Mouse (Mus musculus) CH12.LX (cell line): ENCODE results near the gene Mut.

Source experiments
- CHD2 ChIP-seq: IDR thresholded peaks from 2 replicates; pipeline ENCODE4 v1.6.1; 2011; ENCODE audit warnings: low read length, improper control_type of control experiment
- CTCF ChIP-seq, 2 experiments: IDR thresholded peaks in 1 of 2; conservative IDR thresholded peaks in 1 of 2; 2 replicates each; pipeline ENCODE4 v1.5.1; 2011 to 2012; ENCODE audit warnings: low read depth in 2 of 2, low read length in 2 of 2, improper control_type of control experiment in 1 of 2, inconsistent platforms in 1 of 2, mild to moderate bottlenecking in 1 of 2, moderate library complexity in 1 of 2
- GABPA ChIP-seq: IDR thresholded peaks from 2 replicates; pipeline ENCODE4 v1.6.1; 2012; ENCODE audit warnings: low read depth, low read length, improper control_type of control experiment, inconsistent platforms; ENCODE audit not compliant: insufficient replicate concordance
- NELFE ChIP-seq: IDR thresholded peaks from 2 replicates; pipeline ENCODE4 v1.6.1; 2011; ENCODE audit warnings: low read depth, low read length, improper control_type of control experiment
- POLR2A ChIP-seq: IDR thresholded peaks from 2 replicates; pipeline ENCODE4 v1.6.1; 2011; ENCODE audit warnings: low read depth, mild to moderate bottlenecking, improper control_type of control experiment, low read length
- TCF12 ChIP-seq: IDR thresholded peaks from 2 replicates; pipeline ENCODE4 v1.6.1; 2014; ENCODE audit warnings: low read depth, mild to moderate bottlenecking, inconsistent platforms, low read length, improper control_type of control experiment
- USF2 ChIP-seq: conservative IDR thresholded peaks from 2 replicates; pipeline ENCODE4 v1.6.1; 2011; ENCODE audit warnings: low read depth, low read length, improper control_type of control experiment

DNA sequence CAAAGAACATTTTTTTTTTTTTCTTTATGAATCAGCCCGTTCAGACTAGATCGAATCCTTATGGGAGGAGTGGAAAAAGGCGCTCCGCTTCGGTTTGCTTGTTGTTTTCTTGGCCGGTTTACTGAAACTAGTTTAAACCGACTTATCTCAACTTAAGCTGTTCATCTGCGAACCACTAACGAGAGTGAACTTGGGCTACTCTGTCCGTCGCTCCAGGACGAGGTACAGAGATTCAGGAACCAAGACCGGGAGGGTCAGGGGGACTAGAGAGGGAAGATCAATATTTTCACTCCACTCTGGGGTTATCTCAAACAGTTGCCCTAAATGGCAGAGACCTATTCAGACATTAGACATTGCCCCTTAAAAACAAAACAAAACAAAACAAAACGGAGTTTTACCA is 500 bp upstream of the Mut start:
- TF ChIP-seq POLR2A = no peak
- no peak for TF ChIP-seq CTCF (conservative IDR thresholded peaks at IDR 0.05 in 1 of 2, IDR thresholded peaks at IDR 0.05 in 1 of 2; ENCODE audit: low read depth in 2 of 2, low read length in 2 of 2)
- TF ChIP-seq TCF12 = no peak
- TF ChIP-seq USF2 = no peak
- no peak for TF ChIP-seq GABPA
- no peak for TF ChIP-seq NELFE
- no peak for TF ChIP-seq CHD2
